Mouse (Mus musculus): Measurements from ENCODE around the gene Grap2.

GRCm38 (mm10) chr15:80683151-80683550 lies 110.8 kb downstream of the Grap2 start:
- TF ChIP-seq CTCF (IDR thresholded peaks at IDR 0.05; ENCODE audit: control insufficient read depth, insufficient read depth, insufficient read length) (no peak), MYOD1 (IDR thresholded peaks at IDR 0.05; ENCODE audit: control insufficient read depth, insufficient read length, low read depth) (no peak)
